Mouse (Mus musculus): ENCODE data around the gene Arhgap30. TPM values are rescaled to one million over a fixed set of nuclear protein-coding genes. Genes with fewer than 3 reads are reported as not detected.

Arhgap30 gene
- total and polyA plus RNA-seq, 3 experiments: 52.0 to 78.5 (median 70.8) TPM

- no peak overlapping the region for H3K4me3 ChIP-seq (replicated peaks in 1 of 3; ENCODE audit: low read depth in 2 of 3, low read length in 2 of 3, poor library complexity in 1 of 3)
- H3K4me1 ChIP-seq (ENCODE audit: control insufficient read depth in 1 of 2, insufficient read depth in 2 of 2): peaks cover 0 to 12% of the 10 kb centered on the region in 2 experiments; a peak in 2 of 4 replicates
- in situ Hi-C loops (cut with MboI; ENCODE audit: low pct_ligation_motif_present, low pct_unique_long_range_greater_than_20kb, low sequenced_read_pairs): no loop called here
- no peak overlapping the region for H3K4me2 ChIP-seq (ENCODE audit: insufficient read depth, low read depth, poor library complexity, severe bottlenecking)
- H3K36me3 ChIP-seq (replicated peaks in 1 of 2; ENCODE audit: control insufficient read depth in 1 of 2, insufficient read depth in 1 of 2, low read length in 1 of 2): no peaks in the 10 kb centered on the region
- no peaks in the 10 kb centered on the region for H3K79me2 ChIP-seq (replicated peaks; ENCODE audit: control insufficient read depth, extremely low read depth, insufficient read depth, poor library complexity, severe bottlenecking)
- no peaks in the 10 kb centered on the region for H3K9me3 ChIP-seq (replicated peaks; ENCODE audit: low read length)
- no peak for DNase-seq (ENCODE audit: extremely low read depth)
- H3K27ac ChIP-seq (ENCODE audit: insufficient read depth, low read depth): no peak overlapping the region
- dilution Hi-C loops (cut with MboI; ENCODE audit: extremely low pct_ligation_motif_present, extremely low pct_unique_long_range_greater_than_20kb, low sequenced_read_pairs): no loop called here
- TF ChIP-seq POLR2A (IDR thresholded peaks at IDR 0.05; ENCODE audit: low read depth, low read length) (no peak), ZKSCAN1 (IDR thresholded peaks at IDR 0.05; ENCODE audit: borderline replicate concordance, low read depth, low read length) (no peak), MYC (IDR thresholded peaks at IDR 0.05; ENCODE audit: low read depth, low read length) (no peak), MAX (IDR thresholded peaks at IDR 0.05; ENCODE audit: low read length) (no peak), IRF4 (IDR thresholded peaks at IDR 0.05; ENCODE audit: low read depth, low read length) (no peak), NRF1 (IDR thresholded peaks at IDR 0.05; ENCODE audit: low read depth, low read length) (no peak), SMC3 (IDR thresholded peaks at IDR 0.05; ENCODE audit: low read depth, low read length) (no peak), TCF12 (IDR thresholded peaks at IDR 0.05; ENCODE audit: low read depth, low read length) (no peak), USF1 (IDR thresholded peaks at IDR 0.05; ENCODE audit: low read depth, low read length) (no peak), POLR2AphosphoS2 (IDR thresholded peaks at IDR 0.05; ENCODE audit: low read depth, low read length) (no peak), MXI1 (IDR thresholded peaks at IDR 0.05; ENCODE audit: low read depth, low read length) (no peak), NELFE (IDR thresholded peaks at IDR 0.05; ENCODE audit: low read depth, low read length) (no peak)
- no peaks in the 10 kb centered on the region for H3K27me3 ChIP-seq (replicated peaks)
- no peak overlapping the region for H3K9ac ChIP-seq (ENCODE audit: insufficient read depth, low read depth)
Observed at GRCm38 (mm10) chr1:171457568-171457967, 68.8 kb downstream of the Arhgap30 start.

DNA sequence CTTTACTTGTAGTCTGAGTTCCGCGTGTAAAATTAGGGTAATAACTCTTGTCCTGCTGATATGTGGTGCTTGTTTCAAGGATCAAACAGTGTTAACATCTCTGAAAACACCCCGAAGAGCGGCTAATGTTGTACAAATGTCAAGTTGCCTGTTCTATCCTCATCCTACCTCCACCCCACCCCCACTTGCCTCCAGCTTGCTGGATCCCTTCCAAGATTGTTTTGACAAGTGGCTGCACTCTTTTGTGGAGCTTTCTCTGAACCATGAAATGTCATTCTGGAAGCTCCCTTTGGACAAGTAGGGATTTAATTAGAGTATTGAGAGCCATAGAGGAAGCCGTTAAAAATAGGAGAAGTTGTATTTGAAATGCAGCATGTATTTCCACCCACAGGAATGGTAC is 71.0 kb downstream of the Arhgap30 start:
- Histone ChIP-seq H3K36me3 (replicated peaks in 1 of 2; ENCODE audit: control insufficient read depth in 1 of 2, insufficient read depth in 1 of 2, low read length in 1 of 2) (no peaks in the 10 kb centered on the region), H3K4me2 (ENCODE audit: insufficient read depth, low read depth, poor library complexity, severe bottlenecking) (no peak overlapping the region), H3K27ac (ENCODE audit: insufficient read depth, low read depth) (no peak overlapping the region), H3K9ac (ENCODE audit: insufficient read depth, low read depth) (no peak overlapping the region), H3K27me3 (replicated peaks) (no peaks in the 10 kb centered on the region), H3K79me2 (replicated peaks; ENCODE audit: control insufficient read depth, extremely low read depth, insufficient read depth, poor library complexity, severe bottlenecking) (no peaks in the 10 kb centered on the region), H3K4me3 (replicated peaks in 1 of 3; ENCODE audit: low read depth in 2 of 3, low read length in 2 of 3, poor library complexity in 1 of 3) (no peak overlapping the region), H3K4me1 (ENCODE audit: control insufficient read depth in 1 of 2, insufficient read depth in 2 of 2) (peaks cover 0 to 5% of the 10 kb centered on the region in 2 experiments; a peak in 1 of 4 replicates), H3K9me3 (replicated peaks; ENCODE audit: low read length) (no peaks in the 10 kb centered on the region)
- dilution Hi-C loops (cut with MboI; ENCODE audit: extremely low pct_ligation_motif_present, extremely low pct_unique_long_range_greater_than_20kb, low sequenced_read_pairs) (no loop called here), in situ Hi-C loops (cut with MboI; ENCODE audit: low pct_ligation_motif_present, low pct_unique_long_range_greater_than_20kb, low sequenced_read_pairs) (no loop called here)
- TF ChIP-seq NELFE (IDR thresholded peaks at IDR 0.05; ENCODE audit: low read depth, low read length): no peak
- no peak for TF ChIP-seq RAD21 (IDR thresholded peaks at IDR 0.05; ENCODE audit: low read depth, low read length)
- no peak for TF ChIP-seq NRF1 (IDR thresholded peaks at IDR 0.05; ENCODE audit: low read depth, low read length)
- no peak for DNase-seq (ENCODE audit: extremely low read depth)

Other genes with a start within 250 kb of the Arhgap30 start
Only the 20 nearest of the 25 such genes appear.
- 37.1 and 37.6 TPM in 2 replicates for gene Tomm40l, start 166.4 kb upstream of the Arhgap30 start, total RNA-seq (2012; rRNA removed)
- 34.4 and 36.0 TPM in 2 replicates for gene Tomm40l, start 166.4 kb upstream of the Arhgap30 start, total RNA-seq (2014; rRNA removed)
- 24.7 and 32.8 TPM in 2 replicates for gene Tomm40l, start 166.4 kb upstream of the Arhgap30 start, polyA plus RNA-seq (2012; ENCODE audit: insufficient read length, low read depth)
- gene Apoa2, start 163.9 kb upstream of the Arhgap30 start, total RNA-seq (2012; rRNA removed): 5.3 and 6.2 TPM in 2 replicates
- gene Apoa2, start 163.9 kb upstream of the Arhgap30 start, total RNA-seq (2014; rRNA removed): 3.0 and 3.7 TPM in 2 replicates
- 3.1 and 4.9 TPM in 2 replicates for gene Apoa2, start 163.9 kb upstream of the Arhgap30 start, polyA plus RNA-seq (2012; ENCODE audit: insufficient read length, low read depth)
- gene Fcer1g, start 154.6 kb upstream of the Arhgap30 start, total RNA-seq (2012; rRNA removed): 10.1 and 13.6 TPM in 2 replicates
- 22.7 and 31.3 TPM in 2 replicates for gene Fcer1g, start 154.6 kb upstream of the Arhgap30 start, total RNA-seq (2014; rRNA removed)
- gene Fcer1g, start 154.6 kb upstream of the Arhgap30 start, polyA plus RNA-seq (2012; ENCODE audit: insufficient read length, low read depth): 35.6 and 51.2 TPM in 2 replicates
- 0.13 and 0.25 TPM in 2 replicates for gene Adamts4, start 138.5 kb upstream of the Arhgap30 start, total RNA-seq (2012; rRNA removed)
- 0.04 and 0.08 TPM in 2 replicates for gene Adamts4, start 138.5 kb upstream of the Arhgap30 start, total RNA-seq (2014; rRNA removed)
- gene Adamts4, start 138.5 kb upstream of the Arhgap30 start, polyA plus RNA-seq (2012; ENCODE audit: insufficient read length, low read depth): 0.09 and 0.19 TPM in 2 replicates
- gene Ndufs2, start 137.6 kb upstream of the Arhgap30 start, total RNA-seq (2012; rRNA removed): 244 and 265 TPM in 2 replicates
- 239 and 242 TPM in 2 replicates for gene Ndufs2, start 137.6 kb upstream of the Arhgap30 start, total RNA-seq (2014; rRNA removed)
- gene Ndufs2, start 137.6 kb upstream of the Arhgap30 start, polyA plus RNA-seq (2012; ENCODE audit: insufficient read length, low read depth): 242 and 264 TPM in 2 replicates
- 27.4 and 27.8 TPM in 2 replicates for gene B4galt3, start 118.6 kb upstream of the Arhgap30 start, total RNA-seq (2012; rRNA removed)
- gene B4galt3, start 118.6 kb upstream of the Arhgap30 start, total RNA-seq (2014; rRNA removed): 18.3 and 19.3 TPM in 2 replicates
- 23.1 TPM in 2 replicates for gene B4galt3, start 118.6 kb upstream of the Arhgap30 start, polyA plus RNA-seq (2012; ENCODE audit: insufficient read length, low read depth)
- 12.4 and 13.6 TPM in 2 replicates for gene Ppox, start 107.8 kb upstream of the Arhgap30 start, total RNA-seq (2012; rRNA removed)
- 10.5 and 13.7 TPM in 2 replicates for gene Ppox, start 107.8 kb upstream of the Arhgap30 start, total RNA-seq (2014; rRNA removed)
- gene Ppox, start 107.8 kb upstream of the Arhgap30 start, polyA plus RNA-seq (2012; ENCODE audit: insufficient read length, low read depth): 13.9 and 15.1 TPM in 2 replicates
- 13.1 and 14.2 TPM in 2 replicates for gene Usp21, start 101.0 kb upstream of the Arhgap30 start, total RNA-seq (2012; rRNA removed)
- 7.1 and 8.5 TPM in 2 replicates for gene Usp21, start 101.0 kb upstream of the Arhgap30 start, total RNA-seq (2014; rRNA removed)
- 34.3 and 37.6 TPM in 2 replicates for gene Usp21, start 101.0 kb upstream of the Arhgap30 start, polyA plus RNA-seq (2012; ENCODE audit: insufficient read length, low read depth)
- gene Ufc1, start 93.9 kb upstream of the Arhgap30 start, total RNA-seq (2012; rRNA removed): 98.4 and 120 TPM in 2 replicates
- gene Ufc1, start 93.9 kb upstream of the Arhgap30 start, total RNA-seq (2014; rRNA removed): 115 and 121 TPM in 2 replicates
- gene Ufc1, start 93.9 kb upstream of the Arhgap30 start, polyA plus RNA-seq (2012; ENCODE audit: insufficient read length, low read depth): 71.4 and 76.2 TPM in 2 replicates
- 18.7 and 21.5 TPM in 2 replicates for gene Dedd, start 59.8 kb upstream of the Arhgap30 start, total RNA-seq (2012; rRNA removed)
- 13.1 and 14.5 TPM in 2 replicates for gene Dedd, start 59.8 kb upstream of the Arhgap30 start, total RNA-seq (2014; rRNA removed)
- 34.5 and 35.8 TPM in 2 replicates for gene Dedd, start 59.8 kb upstream of the Arhgap30 start, polyA plus RNA-seq (2012; ENCODE audit: insufficient read length, low read depth)
- gene Nit1, start 43.3 kb upstream of the Arhgap30 start, total RNA-seq (2012; rRNA removed): 40.8 and 41.0 TPM in 2 replicates
- 48.6 and 51.4 TPM in 2 replicates for gene Nit1, start 43.3 kb upstream of the Arhgap30 start, total RNA-seq (2014; rRNA removed)
- 39.5 and 42.4 TPM in 2 replicates for gene Nit1, start 43.3 kb upstream of the Arhgap30 start, polyA plus RNA-seq (2012; ENCODE audit: insufficient read length, low read depth)
- gene Pfdn2, start 43.3 kb upstream of the Arhgap30 start, total RNA-seq (2012; rRNA removed): 25.2 and 28.2 TPM in 2 replicates
- 32.3 and 33.0 TPM in 2 replicates for gene Pfdn2, start 43.3 kb upstream of the Arhgap30 start, total RNA-seq (2014; rRNA removed)
- 292 and 408 TPM in 2 replicates for gene Pfdn2, start 43.3 kb upstream of the Arhgap30 start, polyA plus RNA-seq (2012; ENCODE audit: insufficient read length, low read depth)
- gene Klhdc9, start 28.2 kb upstream of the Arhgap30 start, total RNA-seq (2012; rRNA removed): 0.08 and 0.13 TPM in 2 replicates
- gene Klhdc9, start 28.2 kb upstream of the Arhgap30 start, total RNA-seq (2014; rRNA removed): not detected in 2 replicates
- gene Klhdc9, start 28.2 kb upstream of the Arhgap30 start, polyA plus RNA-seq (2012; ENCODE audit: insufficient read length, low read depth): not detected in 2 replicates
- 2.1 and 2.7 TPM in 2 replicates for gene Nectin4, start 18.9 kb upstream of the Arhgap30 start, total RNA-seq (2012; rRNA removed)
- gene Nectin4, start 18.9 kb upstream of the Arhgap30 start, total RNA-seq (2014; rRNA removed): 0.22 and 0.30 TPM in 2 replicates
- 0.49 and 0.52 TPM in 2 replicates for gene Nectin4, start 18.9 kb upstream of the Arhgap30 start, polyA plus RNA-seq (2012; ENCODE audit: insufficient read length, low read depth)
- gene Usf1, start 22.4 kb downstream of the Arhgap30 start, total RNA-seq (2012; rRNA removed): 59.4 and 73.7 TPM in 2 replicates
- 53.8 and 54.9 TPM in 2 replicates for gene Usf1, start 22.4 kb downstream of the Arhgap30 start, total RNA-seq (2014; rRNA removed)
- gene Usf1, start 22.4 kb downstream of the Arhgap30 start, polyA plus RNA-seq (2012; ENCODE audit: insufficient read length, low read depth): 37.4 and 39.5 TPM in 2 replicates
- 2.5 and 2.6 TPM in 2 replicates for gene Tstd1, start 29.9 kb downstream of the Arhgap30 start, total RNA-seq (2012; rRNA removed)
- gene Tstd1, start 29.9 kb downstream of the Arhgap30 start, total RNA-seq (2014; rRNA removed): 1.2 and 1.4 TPM in 2 replicates
- gene Tstd1, start 29.9 kb downstream of the Arhgap30 start, polyA plus RNA-seq (2012; ENCODE audit: insufficient read length, low read depth): 3.5 and 4.4 TPM in 2 replicates
- gene F11r, start 48.6 kb downstream of the Arhgap30 start, total RNA-seq (2012; rRNA removed): 1.6 and 1.8 TPM in 2 replicates
- 0.74 and 1.3 TPM in 2 replicates for gene F11r, start 48.6 kb downstream of the Arhgap30 start, total RNA-seq (2014; rRNA removed)
- gene F11r, start 48.6 kb downstream of the Arhgap30 start, polyA plus RNA-seq (2012; ENCODE audit: insufficient read length, low read depth): 1.3 and 1.4 TPM in 2 replicates
- gene Alyref2, start 114.5 kb downstream of the Arhgap30 start, total RNA-seq (2012; rRNA removed): 5.4 and 5.9 TPM in 2 replicates
- 4.2 and 4.6 TPM in 2 replicates for gene Alyref2, start 114.5 kb downstream of the Arhgap30 start, total RNA-seq (2014; rRNA removed)
- gene Alyref2, start 114.5 kb downstream of the Arhgap30 start, polyA plus RNA-seq (2012; ENCODE audit: insufficient read length, low read depth): 4.9 and 5.3 TPM in 2 replicates
- not detected in 2 replicates for gene Itln1, start 146.3 kb downstream of the Arhgap30 start, total RNA-seq (2012; rRNA removed)
- gene Itln1, start 146.3 kb downstream of the Arhgap30 start, total RNA-seq (2014; rRNA removed): not detected in 2 replicates
- gene Itln1, start 146.3 kb downstream of the Arhgap30 start, polyA plus RNA-seq (2012; ENCODE audit: insufficient read length, low read depth): not detected in 2 replicates
- gene Cd244a, start 170.2 kb downstream of the Arhgap30 start, total RNA-seq (2012; rRNA removed): 0.21 and 0.34 TPM in 2 replicates
- 0.45 and 0.64 TPM in 2 replicates for gene Cd244a, start 170.2 kb downstream of the Arhgap30 start, total RNA-seq (2014; rRNA removed)
- gene Cd244a, start 170.2 kb downstream of the Arhgap30 start, polyA plus RNA-seq (2012; ENCODE audit: insufficient read length, low read depth): 0.41 and 0.74 TPM in 2 replicates

All from CH12.LX (cell line).